Comparison of ENCODE assay signal across 14 mouse cellular contexts in the genomic region with DNA sequence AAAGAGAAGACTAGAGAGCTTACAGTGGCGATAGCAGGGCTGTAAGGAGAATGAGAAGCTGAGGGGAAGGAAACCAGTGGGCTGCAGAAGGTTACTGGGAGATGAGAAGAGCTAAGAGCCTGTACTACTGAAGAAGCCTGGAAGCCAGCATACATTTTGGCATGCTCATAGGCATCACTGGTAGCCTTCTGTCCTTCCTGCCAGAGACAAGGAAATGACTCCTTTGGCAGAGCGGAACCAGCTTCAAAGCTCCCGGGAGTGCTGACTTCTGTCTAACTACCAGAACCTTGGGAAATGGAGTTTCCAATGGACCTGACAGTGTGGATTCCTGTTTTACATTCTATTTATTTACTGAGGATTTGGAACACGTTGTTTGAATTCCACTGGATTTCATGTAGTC.
DNase-seq lines count a peak whose midpoint lies in the region; ATAC-seq lines count a peak whose summit lies in the region.
"Had no signal": no experiment of that assay in that cellular context is flagged by ENCODE, and none has a peak within 500 bp of the region (broad histone marks: within the 10 kb centered on the region; RNA-seq: fewer than 3 reads in every experiment).

No protein-coding gene starts in this region.

- DNase-seq in cerebellum, postnatal 4 days (ENCODE audit: low spot score in 2 of 2): no peak
- DNase-seq in brain, adult 2 months (ENCODE audit: low read depth, low spot score): peak; percentile 79
- DNase-seq in cerebellum, adult 9-11 months: peak; percentile 49
- peak; percentile 18 to 19 for DNase-seq in cerebellum, postnatal 36 days
- no peak for DNase-seq in yolk sac, embryonic 10.5 days (ENCODE audit: low spot score)
- DNase-seq in gastrocnemius, adult 8-10 months (ENCODE audit: low spot score in 2 of 2): no peak
- DNase-seq: adrenal gland, adult 8-10 months; adrenal gland, postnatal 25 days; gastrocnemius, postnatal 10 days; gastrocnemius, postnatal 36 days; kidney, adult 2 months had no signal

- ATAC-seq in cerebellum, adult (ENCODE audit: insufficient number of reproducible peaks, low FRiP score, low TSS enrichment): peak; percentile 66
- ATAC-seq: activated CD4-positive, CD25-positive, alpha-beta regulatory T cell, adult 4 months; intestine, postnatal 0 days had no signal

Comparison
In these comparisons a context has a peak if more than half of its experiments do, and no peak if none do; other contexts are left out.
1. DNase-seq: peak in brain, adult 2 months (single experiment), cerebellum, adult 9-11 months (single experiment) and cerebellum, postnatal 36 days (2 of 2); none in cerebellum, postnatal 4 days (0 of 2), yolk sac, embryonic 10.5 days (single experiment) and gastrocnemius, adult 8-10 months (0 of 2).